11 mouse cellular contexts compared by ENCODE assay signal in genomic region chr6:127265063-127265775, GRCm38 (mm10).
DNase-seq lines count a peak whose midpoint lies in the region; ATAC-seq and TF ChIP-seq lines count a peak whose summit lies in the region.
"Had no signal": no experiment of that assay in that cellular context is flagged by ENCODE, and none has a peak within 500 bp of the region (broad histone marks: within the 10 kb centered on the region; RNA-seq: fewer than 3 reads in every experiment).

No protein-coding gene starts in this region.

- H3K4me2 ChIP-seq in liver, embryonic 11.5 days: peak overlapping the region; percentile 61; the same call in 1 of the 2 replicates
- H3K4me2 ChIP-seq in liver, postnatal 0 days (ENCODE audit: low read depth, low read length): 0 out of 2 replicates have a peak overlapping the region, but pooled peaks have one; percentile 66

- WGBS in liver, embryonic 11.5 days: 70% methylated on average over 9 of the region's 9 CpGs
- WGBS in liver, postnatal 0 days (ENCODE audit: insufficient replicate concordance): 54% methylated on average over 9 of the region's 9 CpGs

- H3K9ac ChIP-seq in liver, embryonic 11.5 days (ENCODE audit: low read depth, low read length): no peak overlapping the region
- H3K9ac ChIP-seq in liver, postnatal 0 days (replicated peaks): no peak overlapping the region
- H3K9ac ChIP-seq: neural tube, embryonic 15.5 days had no signal

- H3K36me3 ChIP-seq in liver, embryonic 11.5 days (ENCODE audit: control insufficient read depth, insufficient read depth, low read length): no peaks in the 10 kb centered on the region
- no peaks in the 10 kb centered on the region for H3K36me3 ChIP-seq in liver, postnatal 0 days (replicated peaks; ENCODE audit: insufficient read depth, low read length)
- H3K36me3 ChIP-seq: midbrain, embryonic 13.5 days; neural tube, embryonic 15.5 days had no signal

- H3K4me3 ChIP-seq in liver, embryonic 11.5 days (ENCODE audit: low read depth, low read length): no peak overlapping the region
- no peak overlapping the region for H3K4me3 ChIP-seq in liver, postnatal 0 days (ENCODE audit: low read depth, low read length)

- DNase-seq in embryo, embryonic 10.5 days (ENCODE audit: low spot score): peak; percentile 33
- DNase-seq in embryo, embryonic 10 days (ENCODE audit: low spot score): no peak
- DNase-seq in liver, embryonic 11.5 days (ENCODE audit: low spot score): no peak
- DNase-seq in liver: no peak
- DNase-seq in liver, postnatal 0 days: no peak
- no peak for DNase-seq in gastrocnemius, adult 8-10 months (ENCODE audit: low spot score in 2 of 2)
- no peak for DNase-seq in Muller cell, postnatal 12 days (ENCODE audit: inconsistent ontology term)

- no peak for TF ChIP-seq EP300 in liver, postnatal 0 days (IDR thresholded peaks at IDR 0.05; ENCODE audit: low read depth)

- peaks cover 2% of the 10 kb centered on the region for H3K27me3 ChIP-seq in liver, embryonic 11.5 days (replicated peaks; ENCODE audit: control insufficient read depth, insufficient read depth, low read length)
- peaks cover 10% of the 10 kb centered on the region; the same call in 1 of the 2 replicates for H3K27me3 ChIP-seq in liver, postnatal 0 days (ENCODE audit: insufficient read depth, low read length)
- H3K27me3 ChIP-seq: neural tube, embryonic 15.5 days had no signal

- H3K4me1 ChIP-seq in liver, embryonic 11.5 days (replicated peaks; ENCODE audit: control insufficient read depth, insufficient read depth, low read length): peaks cover 5% of the 10 kb centered on the region
- peaks cover 12% of the 10 kb centered on the region for H3K4me1 ChIP-seq in liver, postnatal 0 days (ENCODE audit: insufficient read depth)

- no peak for ATAC-seq in liver, embryonic 11.5 days (replicated peaks; ENCODE audit: low FRiP score)
- 0 out of 2 replicates have a peak, but pooled peaks have one; percentile 13 for ATAC-seq in common myeloid progenitor, adult 5-6 weeks (replicated peaks; ENCODE audit: low read depth, poor library complexity, severe bottlenecking)
- no peak for ATAC-seq in liver, postnatal 0 days

- H3K9me3 ChIP-seq in liver, embryonic 11.5 days (ENCODE audit: control insufficient read depth, low read length): no peaks in the 10 kb centered on the region
- H3K9me3 ChIP-seq in liver, postnatal 0 days (ENCODE audit: low read length): no peaks in the 10 kb centered on the region
- H3K9me3 ChIP-seq: midbrain, embryonic 13.5 days; neural tube, embryonic 15.5 days had no signal

- no peak overlapping the region for H3K27ac ChIP-seq in liver, embryonic 11.5 days (ENCODE audit: low read depth, low read length)
- peak overlapping the region; percentile 8; the same call in 1 of the 2 replicates for H3K27ac ChIP-seq in liver, postnatal 0 days (ENCODE audit: low read depth)
- H3K27ac ChIP-seq: hindbrain, embryonic 14.5 days; midbrain, embryonic 13.5 days had no signal

- peak; percentile 26; the same call in 1 of the 2 replicates for TF ChIP-seq CTCF in liver, postnatal 0 days (IDR thresholded peaks at IDR 0.05; ENCODE audit: low read depth)
